Mouse (Mus musculus) heart, embryonic 10.5 days (tissue): ENCODE results near the gene Ccr3. TPM values are rescaled to one million over a fixed set of nuclear protein-coding genes. Genes with fewer than 3 reads are reported as not detected.
"Not testable (repeated sequence)": the region's sequence is repeated elsewhere in the genome, so short reads cannot be mapped to it uniquely, and the experiment has no call there.

ENCODE experiments used
- DNase-seq: peaks from one replicate; pipeline ENCODE4 v3.0.0-alpha.2; 2017; ENCODE audit warnings: low spot score
- H3K27ac ChIP-seq: fragments of 300-500 bp; sonication (generic); 2 replicates; pipeline ENCODE4 v1.5.1; 2016; ENCODE audit warnings: mild to moderate bottlenecking
- H3K27me3 ChIP-seq: fragments of 300-500 bp; sonication (generic); 2 replicates; pipeline ENCODE4 v1.6.1; 2016; ENCODE audit warnings: mild to moderate bottlenecking; ENCODE audit not compliant: poor library complexity, insufficient read depth, severe bottlenecking
- H3K36me3 ChIP-seq: fragments of 300-500 bp; sonication (generic); 2 replicates; pipeline ENCODE4 v1.6.1; 2016; ENCODE audit warnings: mild to moderate bottlenecking, moderate library complexity
- H3K4me1 ChIP-seq: fragments of 300-500 bp; sonication (generic); 2 replicates; pipeline ENCODE4 v1.6.1; 2016; ENCODE audit warnings: mild to moderate bottlenecking
- H3K4me3 ChIP-seq: fragments of 300-500 bp; sonication (generic); 2 replicates; pipeline ENCODE4 v1.5.1; 2016; ENCODE audit warnings: mild to moderate bottlenecking, moderate library complexity
- H3K9me3 ChIP-seq: fragments of 300-500 bp; sonication (generic); 2 replicates; pipeline ENCODE4 v1.6.1; 2016; ENCODE audit warnings: mild to moderate bottlenecking, moderate library complexity
- WGBS: fragments of 180-500 bp; shearing (Covaris S2); methylation state at CpG from one replicate; pipeline ENCODE4 v1.1.7; 2016; 5-methylcytosine and 5-hydroxymethylcytosine counted together
- polyA plus RNA-seq: library from polyadenylated mRNA; unstranded; fragments of >200 nt; fragmentation: Nextera tagmentation; extraction: Ambion mirVana; gene quantifications from 2 replicates; pipeline ENCODE4 v1.2.1, GENCODE M21; 2016

The Ccr3 gene
- 0.06 TPM in 1 of 2 replicates, not detected in the other for polyA plus RNA-seq

GRCm38 (mm10) chr9:124021672-124022071, at the start of gene Ccr3:
Gene Ccr3 (plus strand): TSS chr9:124021972.
- no peak within 1 kb of the TSS for H3K4me3 ChIP-seq
- H3K9me3 ChIP-seq, result no peaks in the 10 kb centered on the region
- H3K4me1 ChIP-seq, result no peaks in the 10 kb centered on the region
- WGBS, result 77% methylated on average over 1 of the region's 1 CpGs
- no peaks in the 10 kb centered on the region for H3K27me3 ChIP-seq
- DNase-seq, result no peak
- no peak within 1 kb of the TSS for H3K27ac ChIP-seq
- H3K36me3 ChIP-seq, result no peaks in the 10 kb centered on the region

DNA sequence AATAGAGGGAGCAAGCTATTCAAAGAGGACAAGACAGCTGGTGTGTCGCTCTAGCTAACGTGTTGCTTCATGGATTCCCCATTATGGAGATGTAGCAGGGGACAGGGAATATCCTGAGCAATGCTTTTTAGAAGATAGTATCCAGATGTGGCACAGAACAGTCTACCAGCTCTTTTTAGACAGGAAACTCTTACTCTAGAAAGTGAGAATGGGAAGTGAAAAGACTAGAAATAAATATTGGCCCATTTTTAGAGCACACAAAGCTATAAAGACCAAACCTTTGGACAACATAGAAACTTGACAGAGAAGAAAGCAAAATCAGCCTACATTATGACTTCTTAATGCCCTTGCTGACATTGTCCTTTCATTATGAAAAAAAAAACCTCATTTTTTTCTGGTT, 46.1 kb upstream of the Ccr3 start:
- 68% methylated on average over 2 of the region's 2 CpGs for WGBS
- no peak overlapping the region for H3K4me3 ChIP-seq
- no peak overlapping the region for H3K27ac ChIP-seq
- no peak for DNase-seq
- H3K36me3 ChIP-seq, result no peaks in the 10 kb centered on the region
- H3K4me1 ChIP-seq, result no peaks in the 10 kb centered on the region
- no peaks in the 10 kb centered on the region for H3K27me3 ChIP-seq
- H3K9me3 ChIP-seq, result no peaks in the 10 kb centered on the region

- Histone ChIP-seq H3K36me3 (no peaks in the 10 kb centered on the region), H3K4me3 (no peak overlapping the region), H3K27ac (no peak overlapping the region), H3K4me1 (no peaks in the 10 kb centered on the region), H3K27me3 (no peaks in the 10 kb centered on the region), H3K9me3 (no peaks in the 10 kb centered on the region)
- WGBS, result 77% methylated on average over 9 of the region's 9 CpGs
- no peak for DNase-seq
These were observed 44.7 kb upstream of the Ccr3 start for GRCm38 (mm10) chr9:123976876-123977663.

DNA sequence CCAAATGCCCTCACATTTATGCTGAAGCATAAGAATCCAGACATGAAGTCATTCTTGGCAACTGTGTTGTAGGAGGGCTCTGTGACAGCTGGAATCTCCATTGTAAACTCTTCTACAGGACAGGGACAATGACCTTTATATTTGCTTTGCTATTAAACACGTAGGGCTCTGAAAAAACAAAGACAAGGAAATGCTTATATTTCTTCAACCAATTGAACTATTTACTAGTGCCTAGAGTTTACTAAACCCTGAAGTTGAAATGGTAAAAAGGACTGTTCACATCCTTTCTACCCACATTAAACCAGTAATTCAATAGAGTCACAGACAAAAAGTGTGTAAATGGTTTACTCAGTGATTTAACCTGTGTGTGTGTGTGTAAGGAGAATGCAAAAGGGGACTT, 43.5 kb upstream of the Ccr3 start, which contains the start of gene Ccr1l1:
Ccr1l1 (minus strand) TSS at position 101 of the 400 bp plus-strand sequence.
- no peak within 1 kb of the TSS for H3K27ac ChIP-seq
- no peaks in the 10 kb centered on the region for H3K4me1 ChIP-seq
- DNase-seq, result no peak
- WGBS, result 71% methylated on average over 1 of the region's 1 CpGs
- no peaks in the 10 kb centered on the region for H3K36me3 ChIP-seq
- H3K4me3 ChIP-seq, result no peak within 1 kb of the TSS
- no peaks in the 10 kb centered on the region for H3K9me3 ChIP-seq
- H3K27me3 ChIP-seq, result no peaks in the 10 kb centered on the region

GRCm38 (mm10) chr9:123980858-123981475, 40.8 kb upstream of the Ccr3 start:
- H3K27me3 ChIP-seq, H3K4me3 ChIP-seq, H3K4me1 ChIP-seq, DNase-seq, H3K36me3 ChIP-seq, H3K27ac ChIP-seq, H3K9me3 ChIP-seq: not testable (repeated sequence)
- no CpG with 5 or more reads among the region's 3 CpGs for WGBS

- Histone ChIP-seq H3K36me3 (no peaks in the 10 kb centered on the region), H3K27me3 (no peaks in the 10 kb centered on the region), H3K4me3 (no peak overlapping the region), H3K9me3 (no peaks in the 10 kb centered on the region), H3K27ac (no peak overlapping the region), H3K4me1 (no peaks in the 10 kb centered on the region)
- peak; percentile 75 for DNase-seq
- 69% methylated on average over 4 of the region's 4 CpGs for WGBS
These were observed 39.9 kb upstream of the Ccr3 start for GRCm38 (mm10) chr9:123981909-123982308.

GRCm38 (mm10) chr9:123982720-123983119, 39.1 kb upstream of the Ccr3 start:
- H3K36me3 ChIP-seq, result no peaks in the 10 kb centered on the region
- WGBS, result 63% methylated on average over 1 of the region's 1 CpGs
- no peaks in the 10 kb centered on the region for H3K4me1 ChIP-seq
- H3K9me3 ChIP-seq, result no peaks in the 10 kb centered on the region
- H3K27me3 ChIP-seq, result no peaks in the 10 kb centered on the region
- DNase-seq, result no peak
- no peak overlapping the region for H3K27ac ChIP-seq
- no peak overlapping the region for H3K4me3 ChIP-seq

DNA sequence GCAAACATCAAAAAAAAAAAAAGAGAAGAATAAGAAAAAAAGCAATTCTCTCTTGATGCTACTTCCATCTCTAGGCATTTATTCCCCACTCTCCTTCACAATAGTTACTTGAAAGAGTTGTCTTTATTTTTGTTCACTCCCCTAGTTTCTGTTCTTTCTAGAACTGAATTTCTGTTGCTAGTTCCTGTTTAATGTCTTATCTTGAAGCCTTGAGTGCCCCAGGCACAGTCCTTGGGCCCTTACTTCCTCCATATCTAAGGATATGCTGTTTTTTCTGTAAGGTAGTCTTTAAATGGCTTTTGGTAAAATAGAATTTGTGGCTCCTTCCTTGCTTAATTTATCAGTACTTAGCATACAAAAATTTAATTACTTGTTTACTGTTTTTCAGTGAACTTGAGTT, 36.8 kb upstream of the Ccr3 start:
- no peak for DNase-seq
- no peak overlapping the region for H3K4me3 ChIP-seq
- H3K27me3 ChIP-seq, result no peaks in the 10 kb centered on the region
- H3K9me3 ChIP-seq, result no peaks in the 10 kb centered on the region
- H3K36me3 ChIP-seq, result no peaks in the 10 kb centered on the region
- H3K27ac ChIP-seq, result no peak overlapping the region
- H3K4me1 ChIP-seq, result no peaks in the 10 kb centered on the region

- H3K36me3 ChIP-seq, result no peaks in the 10 kb centered on the region
- no peaks in the 10 kb centered on the region for H3K4me1 ChIP-seq
- no peaks in the 10 kb centered on the region for H3K9me3 ChIP-seq
- no peak overlapping the region for H3K4me3 ChIP-seq
- no peak overlapping the region for H3K27ac ChIP-seq
- no peaks in the 10 kb centered on the region for H3K27me3 ChIP-seq
- WGBS, result 73% methylated on average over 2 of the region's 2 CpGs
- DNase-seq, result no peak
These were observed 35.6 kb upstream of the Ccr3 start for GRCm38 (mm10) chr9:123986217-123986616.

DNA sequence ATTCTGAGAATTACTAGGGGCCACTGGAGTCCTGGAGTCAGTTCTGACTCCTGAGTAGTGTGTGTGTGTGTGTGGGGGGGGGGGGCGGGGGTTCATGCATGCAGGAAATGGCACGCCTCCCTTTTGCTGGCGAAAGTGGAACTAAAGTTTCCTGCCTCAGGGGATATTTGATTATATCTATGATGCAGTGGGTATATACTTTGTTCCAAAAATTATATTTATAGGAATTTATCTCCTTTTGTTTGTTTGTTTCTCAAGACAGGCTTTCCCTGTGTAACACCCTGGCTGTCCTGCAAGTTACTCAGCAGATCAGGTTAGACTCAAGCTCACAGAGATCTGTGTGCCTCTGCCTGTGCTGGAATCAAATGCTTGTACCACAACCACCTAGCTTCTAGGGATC, 32.1 kb upstream of the Ccr3 start:
- H3K27ac ChIP-seq, result no peak overlapping the region
- no peak for DNase-seq
- H3K9me3 ChIP-seq, result no peaks in the 10 kb centered on the region
- no peaks in the 10 kb centered on the region for H3K36me3 ChIP-seq
- no peak overlapping the region for H3K4me3 ChIP-seq
- H3K27me3 ChIP-seq, result no peaks in the 10 kb centered on the region
- no peaks in the 10 kb centered on the region for H3K4me1 ChIP-seq
- 63% methylated on average over 3 of the region's 3 CpGs for WGBS

DNA sequence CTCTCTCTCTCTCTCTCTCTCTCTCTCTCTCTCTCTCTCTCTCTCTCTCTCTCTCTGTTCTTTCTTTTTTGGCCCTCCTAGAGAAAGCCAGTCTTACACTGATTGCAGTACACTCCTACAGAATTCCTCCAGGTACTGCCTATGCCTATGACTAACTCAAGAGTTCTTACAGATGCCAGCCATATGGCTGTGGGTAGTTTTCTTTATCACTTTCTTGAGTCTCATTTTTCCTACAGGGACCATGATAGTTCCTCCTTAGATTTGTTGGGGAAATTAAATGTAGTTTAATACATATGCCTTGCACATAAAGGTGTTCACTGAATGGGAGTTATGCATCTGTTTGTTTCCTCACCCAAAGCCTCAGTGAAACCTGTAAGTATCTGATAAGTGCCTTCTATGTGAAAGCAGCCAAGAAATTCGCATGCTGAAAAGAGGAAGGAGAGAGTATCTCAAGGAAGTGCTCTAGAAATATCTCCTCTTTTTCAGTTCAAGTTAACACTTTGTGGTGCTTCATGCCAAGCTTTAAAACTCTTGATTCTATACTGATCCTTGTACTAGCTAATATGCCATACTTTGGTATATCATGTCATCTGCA, 30.4 kb upstream of the Ccr3 start:
- 28% methylated on average over 1 of the region's 1 CpGs for WGBS
- DNase-seq, result no peak
- H3K9me3 ChIP-seq, result no peaks in the 10 kb centered on the region
- no peaks in the 10 kb centered on the region for H3K4me1 ChIP-seq
- no peak overlapping the region for H3K4me3 ChIP-seq
- H3K27me3 ChIP-seq, result no peaks in the 10 kb centered on the region
- no peaks in the 10 kb centered on the region for H3K36me3 ChIP-seq
- H3K27ac ChIP-seq, result no peak overlapping the region

DNA sequence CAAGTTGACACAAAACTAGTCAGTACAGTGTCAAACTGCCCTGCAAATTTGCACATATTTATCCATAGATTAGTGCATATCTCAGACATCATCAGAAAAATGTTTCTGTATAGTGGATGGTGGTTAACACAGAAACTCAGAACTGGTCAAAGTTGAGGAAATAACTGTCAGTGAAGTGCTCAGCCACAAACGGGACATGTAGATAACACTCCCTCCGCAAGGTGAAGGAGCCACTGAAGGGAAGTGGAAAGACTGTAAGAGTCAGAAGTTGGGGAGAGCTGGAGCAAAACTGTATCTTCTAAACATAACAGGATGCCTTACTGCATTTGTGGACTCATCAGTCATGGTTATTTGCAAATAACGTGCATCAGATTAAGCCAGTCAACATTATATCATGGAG, 24.1 kb upstream of the Ccr3 start:
- Histone ChIP-seq H3K36me3 (no peaks in the 10 kb centered on the region), H3K27ac (no peak overlapping the region), H3K9me3 (no peaks in the 10 kb centered on the region), H3K4me1 (no peaks in the 10 kb centered on the region), H3K4me3 (no peak overlapping the region), H3K27me3 (no peaks in the 10 kb centered on the region)
- DNase-seq, result no peak
- WGBS, result 42% methylated on average over 3 of the region's 3 CpGs

DNA sequence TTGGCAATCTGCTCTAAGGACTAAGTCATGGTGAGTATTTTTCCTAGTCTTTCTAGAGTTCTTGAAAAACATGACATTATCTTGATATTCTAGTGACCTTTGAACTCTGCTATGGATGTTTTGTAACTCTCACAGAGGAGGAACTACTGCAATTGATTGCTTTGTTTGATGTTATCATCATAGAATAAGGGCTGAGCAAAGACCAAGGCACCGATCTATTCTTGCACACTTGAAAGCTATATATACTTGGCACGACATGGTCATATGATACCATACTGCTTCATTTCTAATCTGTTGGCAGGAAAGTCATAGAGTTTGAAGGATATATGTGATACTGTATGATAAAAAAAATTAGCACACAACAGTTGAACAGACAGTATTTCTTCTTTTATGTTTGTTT, 22.0 kb upstream of the Ccr3 start:
- Histone ChIP-seq H3K9me3 (no peaks in the 10 kb centered on the region), H3K4me1 (no peaks in the 10 kb centered on the region), H3K36me3 (no peaks in the 10 kb centered on the region), H3K27me3 (no peaks in the 10 kb centered on the region), H3K4me3 (no peak overlapping the region), H3K27ac (no peak overlapping the region)
- WGBS, result 83% methylated on average over 2 of the region's 2 CpGs
- DNase-seq, result no peak
